Mouse (Mus musculus): ENCODE measurements around the gene Tecpr2. TPM values are rescaled to one million over a fixed set of nuclear protein-coding genes. Genes with fewer than 3 reads are reported as not detected.
"Not testable (repeated sequence)": the region's sequence is repeated elsewhere in the genome, so short reads cannot be mapped to it uniquely, and the experiment has no call there.

Tecpr2 gene
- polyA plus RNA-seq (2017; shearing (Covaris generic)), result 1 to 10 TPM in 2 of 3 experiments, under 1 TPM in 1; 0.88 to 1.6 (median 1.4) TPM

GRCm38 (mm10) chr12:110889036-110890020, at the start of gene Tecpr2, which contains the start of gene Cinp:
Tecpr2 (plus strand) TSS chr12:110889264.
Cinp (minus strand) TSS chr12:110889145.
- ATAC-seq, result peak; percentile 97

DNA sequence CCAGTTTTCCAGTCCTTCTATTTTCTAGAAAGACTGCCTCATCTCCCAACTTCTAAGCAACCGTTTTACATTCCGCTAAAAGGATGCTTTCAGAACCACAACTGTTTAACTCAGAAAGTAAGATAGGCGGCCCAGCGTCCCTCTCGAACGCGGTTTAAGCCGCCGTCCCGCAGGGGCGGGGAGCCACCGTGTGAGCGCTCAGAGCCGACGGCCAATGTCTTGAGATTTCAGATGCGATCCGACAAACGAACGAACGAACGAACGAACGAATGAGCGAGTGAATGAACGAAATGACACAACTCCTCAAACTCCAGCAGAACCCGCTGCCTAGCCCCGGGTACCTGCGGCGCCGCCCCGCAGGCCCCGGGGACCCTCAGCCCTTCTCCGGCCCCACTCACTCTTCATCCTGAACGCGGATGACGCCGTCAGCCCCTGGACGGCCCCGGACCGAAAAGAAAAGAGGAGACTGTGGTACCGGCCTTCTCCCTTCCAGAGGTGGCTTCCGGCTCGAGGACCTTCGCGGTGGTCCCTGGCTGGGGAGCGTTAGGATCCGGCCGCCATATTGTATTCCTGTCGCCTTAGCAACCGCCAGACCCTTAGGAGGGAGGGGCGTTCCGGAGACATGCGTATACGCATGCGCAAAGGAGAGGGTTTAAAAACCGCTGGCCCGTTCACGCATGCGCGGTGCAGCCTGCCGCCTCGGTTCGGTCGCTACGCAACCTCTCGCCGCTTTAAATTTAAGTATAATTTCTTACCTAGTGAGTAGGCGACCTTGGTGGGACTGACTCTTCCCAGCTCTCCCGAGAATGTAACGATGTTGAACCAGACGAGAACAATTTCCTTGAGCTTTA, 48.5 kb upstream of the Tecpr2 start, which contains the start of gene Mok:
TSS of gene Mok (minus strand) at position 592 of the 851 bp plus-strand sequence.
- ATAC-seq, result peak; percentile 56

- no peak for ATAC-seq
Observed at GRCm38 (mm10) chr12:110841731-110842493, 47.2 kb upstream of the Tecpr2 start.

- ATAC-seq, result peak; percentile 62
Observed at GRCm38 (mm10) chr12:110843194-110844048, 45.6 kb upstream of the Tecpr2 start.

GRCm38 (mm10) chr12:110844227-110845130, 44.6 kb upstream of the Tecpr2 start:
- no peak for ATAC-seq

GRCm38 (mm10) chr12:110845131-110845880, 43.8 kb upstream of the Tecpr2 start:
- no peak for ATAC-seq

GRCm38 (mm10) chr12:110846191-110846765, 42.8 kb upstream of the Tecpr2 start:
- ATAC-seq, result no peak

DNA sequence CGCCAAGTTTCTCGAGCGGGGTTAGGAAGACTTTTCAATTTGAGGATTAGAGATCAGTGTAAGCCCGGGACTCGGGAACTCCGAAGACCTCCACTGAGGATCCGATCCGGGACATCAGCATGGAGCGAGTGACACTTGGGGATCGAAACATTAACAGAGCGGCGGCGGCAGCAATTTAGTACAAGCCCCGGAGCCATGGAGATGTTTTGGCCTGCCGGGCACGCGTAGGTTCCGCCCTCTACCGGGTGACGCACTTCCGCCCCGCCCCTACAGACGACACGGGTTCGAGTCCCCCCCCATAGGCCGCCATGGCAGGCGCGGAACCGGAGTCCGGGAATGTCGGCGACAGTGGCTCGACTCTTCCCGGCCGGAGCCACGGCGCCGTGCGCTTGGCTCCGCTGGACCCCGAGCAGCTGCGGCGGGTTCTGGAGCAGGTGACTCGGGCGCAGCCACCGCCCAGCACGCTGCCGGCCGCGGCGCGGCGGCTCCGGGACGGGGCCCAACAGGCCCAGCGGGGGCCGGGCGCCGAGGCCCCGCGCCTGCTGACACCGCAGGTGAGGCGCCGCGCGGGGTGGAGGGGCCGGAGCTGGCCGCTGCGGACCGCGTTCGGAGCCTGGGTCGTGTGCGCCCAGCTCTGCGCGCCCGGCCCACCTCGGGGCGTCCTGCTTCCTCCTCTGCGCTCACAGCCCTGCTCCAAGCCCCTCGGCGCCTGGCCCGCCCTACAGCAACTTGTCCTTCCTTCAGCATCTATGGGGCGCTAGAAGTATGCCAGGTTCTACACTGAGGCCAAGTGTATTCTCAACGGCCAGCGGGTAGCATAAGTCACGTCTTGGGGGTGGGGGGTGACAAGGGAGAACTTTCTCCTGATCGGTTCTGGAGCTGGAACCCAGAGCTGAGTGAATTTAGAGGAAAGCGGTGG, 38.8 kb upstream of the Tecpr2 start, which contains the start of gene Zfp839:
TSS of gene Zfp839 (plus strand) at position 244 of the 919 bp plus-strand sequence.
- ATAC-seq, result peak; percentile 63

GRCm38 (mm10) chr12:110850929-110851256, 38.2 kb upstream of the Tecpr2 start:
- ATAC-seq, result peak; percentile 15

DNA sequence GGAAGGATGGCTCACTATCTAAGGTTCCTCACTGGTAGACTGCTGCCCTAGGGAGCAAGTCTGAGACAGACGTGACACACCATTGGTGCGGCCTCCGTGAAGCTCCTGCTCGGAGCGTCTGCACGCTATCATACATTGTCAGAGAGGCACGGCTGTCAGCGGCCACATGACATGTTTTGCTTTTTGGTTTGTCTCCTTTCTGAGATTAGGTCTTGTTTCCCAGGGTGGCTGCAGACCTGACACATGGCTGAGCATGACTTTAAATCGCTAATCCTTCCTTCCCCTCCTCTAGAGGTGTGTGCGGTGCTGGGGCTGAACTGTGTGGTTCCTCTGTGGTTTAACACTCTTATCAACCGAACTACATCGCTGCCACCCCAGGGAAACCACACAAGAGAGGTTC, 37.6 kb upstream of the Tecpr2 start:
- no peak for ATAC-seq

GRCm38 (mm10) chr12:110851923-110852322, 37.1 kb upstream of the Tecpr2 start:
- no peak for ATAC-seq

- no peak for ATAC-seq
Observed at GRCm38 (mm10) chr12:110854786-110855737, 34.0 kb upstream of the Tecpr2 start.

GRCm38 (mm10) chr12:110857196-110857595, 31.9 kb upstream of the Tecpr2 start:
- peak; percentile 73 for ATAC-seq

GRCm38 (mm10) chr12:110858681-110859080, 30.4 kb upstream of the Tecpr2 start:
- ATAC-seq, result not testable (repeated sequence)

DNA sequence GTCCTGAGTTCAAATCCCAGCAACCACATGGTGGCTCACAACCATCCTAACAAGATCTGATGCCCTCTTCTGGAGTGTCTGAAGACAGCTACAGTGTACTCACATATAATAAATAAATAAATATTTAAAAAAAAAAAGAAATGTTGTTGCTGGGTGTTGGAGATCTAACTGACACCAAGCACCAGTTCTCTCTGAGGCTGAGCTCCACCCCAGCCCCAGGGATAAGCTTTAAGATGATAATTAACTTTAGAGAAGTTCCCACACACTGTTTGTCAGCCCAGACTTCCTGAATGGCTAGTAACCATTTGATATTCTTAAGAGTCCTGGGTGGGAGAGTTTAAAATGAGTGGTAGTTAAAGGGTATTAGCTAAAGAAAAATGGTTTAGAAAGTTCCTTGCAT, 28.8 kb upstream of the Tecpr2 start:
- no peak for ATAC-seq

DNA sequence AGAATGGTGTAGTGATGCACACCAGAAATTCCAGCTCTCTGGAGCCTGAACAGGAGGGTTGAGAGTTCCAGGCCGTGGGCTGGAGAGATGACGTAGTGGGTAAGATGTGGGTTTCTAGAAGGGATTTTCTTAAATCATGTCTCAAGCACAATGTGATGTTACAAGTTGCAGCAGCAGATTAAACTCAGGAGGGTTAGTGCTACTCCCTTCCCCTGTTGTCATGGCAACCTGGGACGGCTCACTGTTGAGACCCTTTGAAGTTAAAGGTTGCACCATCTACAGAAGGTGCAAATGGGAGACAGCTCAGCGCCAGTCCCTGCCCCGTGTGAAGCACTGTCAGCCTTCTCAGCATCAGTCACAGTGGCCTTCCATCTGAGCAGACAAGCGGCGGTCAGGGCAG, 27.8 kb upstream of the Tecpr2 start:
- ATAC-seq, result peak; percentile 52

- ATAC-seq, result no peak
Observed at GRCm38 (mm10) chr12:110864008-110864407, 25.1 kb upstream of the Tecpr2 start.

All from inflammation-experienced regulatory T-cells, adult 6 months (primary cell).